Mouse (Mus musculus) CH12.LX (cell line): ENCODE data around the gene Gm10964. TPM values are rescaled to one million over a fixed set of nuclear protein-coding genes. Genes with fewer than 3 reads are reported as not detected.
A peak's percentile ranks its signal among the peaks of the same experiment; 100 is the strongest.

Experiments
- DNase-seq: peaks from one replicate; pipeline ENCODE4 v3.0.0-alpha.2; 2013; ENCODE audit errors: extremely low read depth
- H3K27ac ChIP-seq: 2 replicates; pipeline ENCODE4 v1.5.1; 2012; ENCODE audit warnings: low read depth, mild to moderate bottlenecking, control low read depth, moderate library complexity; ENCODE audit not compliant: insufficient read depth
- H3K27me3 ChIP-seq: replicated peaks from 2 replicates; pipeline ENCODE3; 2012; ENCODE audit warnings: inconsistent platforms
- H3K36me3 ChIP-seq, 2 experiments: replicated peaks in 1 of 2; 2 replicates each; pipeline versions ENCODE3 to v1.6.1; 2012; ENCODE audit warnings: inconsistent platforms in 1 of 2, low read length in 1 of 2, mild to moderate bottlenecking in 1 of 2, mixed read lengths in 1 of 2, moderate library complexity in 1 of 2; ENCODE audit not compliant: control insufficient read depth in 1 of 2, insufficient read depth in 1 of 2
- H3K4me1 ChIP-seq, 2 experiments: 2 replicates each; pipeline ENCODE4 v1.6.1; 2012; ENCODE audit warnings: inconsistent platforms in 1 of 2, moderate library complexity in 1 of 2; ENCODE audit not compliant: insufficient read depth in 2 of 2, control insufficient read depth in 1 of 2
- H3K4me2 ChIP-seq: 2 replicates; pipeline ENCODE4 v1.6.1; 2012; ENCODE audit warnings: low read depth, mild to moderate bottlenecking, control low read depth; ENCODE audit not compliant: poor library complexity, insufficient read depth, severe bottlenecking
- H3K4me3 ChIP-seq, 3 experiments: fragments of 150-350 bp in 1 of 3; sonication (generic) in 1 of 3; replicated peaks in 1 of 3; 2 replicates each; pipeline versions ENCODE3 to v1.5.1; 2011 to 2012; ENCODE audit warnings: low read depth in 2 of 3, low read length in 2 of 3, mild to moderate bottlenecking in 2 of 3, moderate library complexity in 2 of 3, control low read depth in 1 of 3, improper control_type of control experiment in 1 of 3, inconsistent platforms in 1 of 3, mixed read lengths in 1 of 3; ENCODE audit not compliant: poor library complexity in 1 of 3
- H3K79me2 ChIP-seq: replicated peaks from 2 replicates; pipeline ENCODE4 v1.6.1; 2012; ENCODE audit warnings: mild to moderate bottlenecking, moderate library complexity; ENCODE audit not compliant: control insufficient read depth, poor library complexity, insufficient read depth, severe bottlenecking; ENCODE audit errors: extremely low read depth
- H3K9ac ChIP-seq: 2 replicates; pipeline ENCODE4 v1.6.1; 2012; ENCODE audit warnings: low read depth, mild to moderate bottlenecking, control low read depth, moderate library complexity; ENCODE audit not compliant: insufficient read depth
- H3K9me3 ChIP-seq: replicated peaks from 2 replicates; pipeline ENCODE3; 2012; ENCODE audit warnings: low read length, inconsistent platforms, mixed read lengths
- BHLHE40 ChIP-seq: IDR thresholded peaks from 2 replicates; pipeline ENCODE4 v1.6.1; 2011; ENCODE audit warnings: mild to moderate bottlenecking, low read depth, low read length, improper control_type of control experiment
- EP300 ChIP-seq: IDR thresholded peaks from 2 replicates; pipeline ENCODE4 v1.6.1; 2011; ENCODE audit warnings: low read length, improper control_type of control experiment
- IRF4 ChIP-seq: IDR thresholded peaks from 2 replicates; pipeline ENCODE4 v1.6.1; 2014; ENCODE audit warnings: low read depth, mild to moderate bottlenecking, inconsistent platforms, low read length, improper control_type of control experiment
- JUN ChIP-seq: IDR thresholded peaks from 2 replicates; pipeline ENCODE4 v1.6.1; 2011; ENCODE audit warnings: low read depth, mild to moderate bottlenecking, low read length, improper control_type of control experiment, moderate library complexity; ENCODE audit not compliant: insufficient read depth
- JUND ChIP-seq: conservative IDR thresholded peaks from 2 replicates; pipeline ENCODE4 v1.6.1; 2011; ENCODE audit warnings: low read depth, low read length, improper control_type of control experiment
- MXI1 ChIP-seq: IDR thresholded peaks from 2 replicates; pipeline ENCODE4 v1.6.1; 2011; ENCODE audit warnings: mild to moderate bottlenecking, low read depth, low read length, improper control_type of control experiment
- MYC ChIP-seq: IDR thresholded peaks from 2 replicates; pipeline ENCODE4 v1.6.1; 2011; ENCODE audit warnings: low read depth, mild to moderate bottlenecking, improper control_type of control experiment, low read length
- SIN3A ChIP-seq: IDR thresholded peaks from 2 replicates; pipeline ENCODE4 v1.6.1; 2012; ENCODE audit warnings: low read length, improper control_type of control experiment, inconsistent platforms
- TBP ChIP-seq: conservative IDR thresholded peaks from 2 replicates; pipeline ENCODE4 v1.6.1; 2011; ENCODE audit warnings: low read depth, low read length, improper control_type of control experiment
- TCF12 ChIP-seq: IDR thresholded peaks from 2 replicates; pipeline ENCODE4 v1.6.1; 2014; ENCODE audit warnings: low read depth, mild to moderate bottlenecking, inconsistent platforms, low read length, improper control_type of control experiment
- UBTF ChIP-seq: IDR thresholded peaks from 2 replicates; pipeline ENCODE4 v1.6.1; 2012; ENCODE audit warnings: low read depth, mild to moderate bottlenecking, inconsistent platforms, low read length, improper control_type of control experiment, moderate library complexity
- USF1 ChIP-seq: IDR thresholded peaks from 2 replicates; pipeline ENCODE4 v1.6.1; 2014; ENCODE audit warnings: low read depth, mild to moderate bottlenecking, inconsistent platforms, low read length, improper control_type of control experiment
- dilution Hi-C: fragments of 300-500 bp; cut with MboI; formaldehyde crosslinking; loops from 2 replicates; pipeline ENCODE4 v1.14.3; 2020; ENCODE audit warnings: low sequenced_read_pairs; ENCODE audit not compliant: extremely low pct_unique_long_range_greater_than_20kb, extremely low pct_ligation_motif_present
- in situ Hi-C: fragments of 300-500 bp; cut with MboI; formaldehyde crosslinking; loops from 3 replicates; pipeline ENCODE4 v1.14.3; 2019; ENCODE audit warnings: low sequenced_read_pairs, low pct_ligation_motif_present, low pct_unique_long_range_greater_than_20kb, mixed read lengths
- polyA plus RNA-seq: library from polyadenylated mRNA; unstranded; fragments of >175 nt; gene quantifications from 2 replicates; pipeline ENCODE4 v1.2.1, GENCODE M21; 2012; ENCODE audit warnings: low read depth; ENCODE audit not compliant: insufficient read length
- total RNA-seq, 2 experiments: library from RNA; depleted of rRNA; stranded (reverse); fragments of 300-350 nt in 1 of 2; fragments of >200 nt in 1 of 2; gene quantifications; 2 replicates each; pipeline ENCODE4 v1.2.3; 2012 to 2014

Gene Gm10964
- total and polyA plus RNA-seq, 3 experiments, result not detected

GRCm38 (mm10) chr3:103774009-103774408 lies 34.8 kb downstream of the Gm10964 start:
- no peaks in the 10 kb centered on the region for H3K9me3 ChIP-seq
- peak overlapping the region; percentile 6; the same call in 1 of the 2 replicates for H3K9ac ChIP-seq
- H3K27ac ChIP-seq, result no peak overlapping the region
- no peaks in the 10 kb centered on the region for H3K27me3 ChIP-seq
- in situ Hi-C loops, result no loop called here
- DNase-seq, result no peak
- peaks cover 82% of the 10 kb centered on the region for H3K79me2 ChIP-seq
- H3K36me3 ChIP-seq, result peaks cover 24 to 56% of the 10 kb centered on the region in 2 experiments
- dilution Hi-C loops, result no loop called here
- peaks cover 25 to 80% of the 10 kb centered on the region in 2 experiments for H3K4me1 ChIP-seq
- TF ChIP-seq JUND, result no peak
- TF ChIP-seq, all 38 proteins: peak for 0
- peak overlapping the region; percentile 7 for H3K4me2 ChIP-seq
- H3K4me3 ChIP-seq, result no peak overlapping the region

GRCm38 (mm10) chr3:103777940-103778339 lies 38.8 kb downstream of the Gm10964 start:
- DNase-seq, result no peak
- peak overlapping the region; percentile 81 for H3K27ac ChIP-seq
- H3K4me1 ChIP-seq, result peaks cover 32 to 84% of the 10 kb centered on the region in 2 experiments

DNA sequence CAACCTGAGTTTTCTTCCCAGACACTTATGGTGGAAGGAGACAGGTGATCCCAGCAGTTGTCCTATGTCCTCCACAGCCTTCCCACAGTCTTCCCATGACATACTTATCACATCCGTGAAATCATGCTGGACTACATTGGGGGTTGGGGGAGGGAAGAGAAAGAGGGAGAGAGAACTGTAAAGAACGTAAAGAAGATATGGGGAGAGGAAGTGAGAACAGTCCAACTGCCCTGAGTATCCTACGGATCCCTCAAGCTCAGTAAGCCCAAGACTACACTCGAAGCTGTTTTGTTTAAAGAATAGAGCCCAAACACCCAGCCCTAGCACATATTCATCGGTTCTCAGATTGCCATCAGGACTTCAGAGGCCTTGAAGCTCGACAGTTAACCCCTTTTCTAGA lies 39.5 kb downstream of the Gm10964 start:
- peak overlapping the region; percentile 62 for H3K4me2 ChIP-seq
- dilution Hi-C loops, result no loop called here
- peaks cover 33 to 84% of the 10 kb centered on the region in 2 experiments for H3K4me1 ChIP-seq
- peak overlapping the region; percentile 59 for H3K9ac ChIP-seq
- H3K9me3 ChIP-seq, result no peaks in the 10 kb centered on the region
- H3K27me3 ChIP-seq, result no peaks in the 10 kb centered on the region
- H3K36me3 ChIP-seq, result peaks cover 15 to 27% of the 10 kb centered on the region in 2 experiments
- TF ChIP-seq IRF4 (peak; percentile 56; the same call in 1 of the 2 replicates), MYC (no peak), UBTF (0 out of 2 replicates have a peak, but pooled peaks have one; percentile 17)
- no peak for DNase-seq
- in situ Hi-C loops, result no loop called here
- H3K79me2 ChIP-seq, result peaks cover 83% of the 10 kb centered on the region
- H3K27ac ChIP-seq, result peak overlapping the region; percentile 81
- no peak overlapping the region for H3K4me3 ChIP-seq

More at GRCm38 (mm10) chr3:103777940-103778339, 38.8 kb downstream of the Gm10964 start:
- dilution Hi-C loops, result no loop called here
- Histone ChIP-seq H3K9ac (peak overlapping the region; percentile 11; the same call in 1 of the 2 replicates), H3K27me3 (no peaks in the 10 kb centered on the region), H3K9me3 (no peaks in the 10 kb centered on the region), H3K36me3 (peaks cover 15 to 29% of the 10 kb centered on the region in 2 experiments), H3K4me3 (peak overlapping the region in 1 of 3 experiments; percentile 33), H3K79me2 (peaks cover 82% of the 10 kb centered on the region), H3K4me2 (peak overlapping the region; percentile 62)
- in situ Hi-C loops, result no loop called here
- TF ChIP-seq USF1 (no peak), JUN (no peak), EP300 (0 out of 2 replicates have a peak, but pooled peaks have one; percentile 14), UBTF (0 out of 2 replicates have a peak, but pooled peaks have one; percentile 51), TCF12 (no peak), TBP (0 out of 2 replicates have a peak, but pooled peaks have one; percentile 23), BHLHE40 (peak; percentile 43; the same call in 1 of the 2 replicates), SIN3A (0 out of 2 replicates have a peak, but pooled peaks have one; percentile 30), MXI1 (no peak)
